Mouse (Mus musculus) heart, postnatal 4 days (tissue): ENCODE measurements at regions not wholly inside any gene's neighbourhood (a gene's known extent, or its start where the extent isn't known, plus 50 kb on each side); places are given as distances from the start of the nearest gene placed in this dataset.

Experiments
- DNase-seq: peaks from one replicate; pipeline ENCODE4 v3.0.0; 2021

DNA sequence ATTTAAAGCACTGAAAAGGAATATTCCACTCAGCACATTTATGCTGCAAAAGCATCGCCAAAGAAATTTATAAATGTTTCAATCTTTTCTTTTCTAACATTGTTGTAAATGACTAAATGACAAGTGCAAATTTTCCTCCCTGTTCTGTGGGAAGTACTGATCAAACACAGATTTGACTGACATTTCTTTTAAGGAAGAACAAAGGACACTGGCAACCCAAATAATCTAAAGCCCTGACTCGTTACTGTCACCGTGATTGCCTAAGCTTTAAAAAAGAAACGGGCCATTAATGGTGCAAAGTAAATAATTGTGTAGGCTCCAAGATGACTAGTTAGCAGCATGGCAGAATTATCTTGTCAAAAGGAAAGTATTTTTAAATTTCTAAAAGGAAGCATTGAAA, 587.4 kb downstream of the Otol1 start:
- DNase-seq: no peak
